Mouse (Mus musculus) inflammation-experienced regulatory T-cells, adult 6 months (primary cell): ENCODE data around the gene Tmcc3. TPM values are rescaled to one million over a fixed set of nuclear protein-coding genes. Genes with fewer than 3 reads are reported as not detected.

Source experiments
- ATAC-seq: one replicate; pipeline ENCODE4 v1.8.0; 2017
- polyA plus RNA-seq, 3 experiments: library from polyadenylated mRNA; unstranded; fragments of 100-300 nt; shearing (Covaris generic); gene quantifications; one replicate each; pipeline ENCODE4 v1.2.1; 2017

Gene Tmcc3
- polyA plus RNA-seq, 3 experiments from 2014 or later: 0.38 to 1.6 (median 1.0) TPM

DNA sequence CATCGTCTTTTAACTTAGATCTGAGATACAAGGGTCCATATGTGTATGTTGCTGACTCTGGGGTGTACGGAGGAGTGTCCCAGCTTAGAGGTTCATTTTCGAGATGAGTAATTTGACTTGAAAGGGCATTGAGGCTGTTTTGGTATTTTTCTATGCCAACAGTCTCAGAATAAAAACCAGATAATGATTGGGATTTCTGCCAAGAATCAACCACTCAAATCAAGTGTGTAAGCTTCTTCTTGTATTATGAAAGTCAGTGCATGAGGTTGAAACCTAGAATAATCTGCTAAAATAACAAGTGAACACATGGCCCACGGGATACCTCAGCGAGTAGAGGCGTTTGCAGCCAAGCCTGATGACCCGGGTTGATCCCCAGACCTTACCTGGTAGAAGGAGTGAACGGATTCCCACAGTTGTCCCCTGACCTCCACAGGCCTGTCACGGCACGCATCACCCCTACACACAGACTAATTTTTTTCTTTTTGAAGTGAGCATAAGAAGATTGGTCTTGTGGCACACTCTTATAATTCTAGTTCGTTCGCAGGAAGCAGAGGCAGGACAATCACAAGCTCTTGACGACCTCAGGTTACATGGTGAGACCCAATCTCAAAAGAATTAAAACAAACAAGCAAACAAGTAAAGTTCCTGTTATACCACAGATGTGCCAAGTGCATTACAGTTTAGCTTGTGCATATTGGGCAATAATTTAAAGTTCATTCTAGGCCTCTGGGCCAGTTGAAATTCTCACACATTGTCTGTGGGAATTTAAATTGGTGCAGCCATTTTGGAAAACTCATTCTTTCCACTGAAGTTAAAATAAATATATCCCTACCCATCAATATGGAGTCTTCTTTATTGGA is 165.8 kb downstream of the Tmcc3 start:
- no peak for ATAC-seq

DNA sequence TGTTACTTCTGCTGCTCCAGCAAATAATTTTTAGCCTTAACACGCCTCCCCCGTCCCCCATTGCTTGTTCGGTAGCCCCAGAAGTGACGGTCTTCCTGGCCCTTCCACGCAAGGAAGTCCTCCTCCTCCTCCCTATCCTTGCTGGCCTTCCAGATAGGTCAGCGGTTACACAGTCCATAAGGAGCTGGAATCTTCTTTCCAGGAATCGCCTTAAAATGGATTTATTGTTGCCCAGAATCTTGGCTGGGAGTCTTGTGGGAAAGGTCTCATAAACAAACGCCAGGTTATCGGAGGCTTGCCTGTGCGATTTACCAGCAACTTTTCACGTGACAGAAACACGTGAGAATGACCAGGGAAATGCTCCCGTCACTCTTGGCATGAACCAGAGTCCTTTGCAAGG is 167.9 kb downstream of the Tmcc3 start:
- ATAC-seq: no peak

DNA sequence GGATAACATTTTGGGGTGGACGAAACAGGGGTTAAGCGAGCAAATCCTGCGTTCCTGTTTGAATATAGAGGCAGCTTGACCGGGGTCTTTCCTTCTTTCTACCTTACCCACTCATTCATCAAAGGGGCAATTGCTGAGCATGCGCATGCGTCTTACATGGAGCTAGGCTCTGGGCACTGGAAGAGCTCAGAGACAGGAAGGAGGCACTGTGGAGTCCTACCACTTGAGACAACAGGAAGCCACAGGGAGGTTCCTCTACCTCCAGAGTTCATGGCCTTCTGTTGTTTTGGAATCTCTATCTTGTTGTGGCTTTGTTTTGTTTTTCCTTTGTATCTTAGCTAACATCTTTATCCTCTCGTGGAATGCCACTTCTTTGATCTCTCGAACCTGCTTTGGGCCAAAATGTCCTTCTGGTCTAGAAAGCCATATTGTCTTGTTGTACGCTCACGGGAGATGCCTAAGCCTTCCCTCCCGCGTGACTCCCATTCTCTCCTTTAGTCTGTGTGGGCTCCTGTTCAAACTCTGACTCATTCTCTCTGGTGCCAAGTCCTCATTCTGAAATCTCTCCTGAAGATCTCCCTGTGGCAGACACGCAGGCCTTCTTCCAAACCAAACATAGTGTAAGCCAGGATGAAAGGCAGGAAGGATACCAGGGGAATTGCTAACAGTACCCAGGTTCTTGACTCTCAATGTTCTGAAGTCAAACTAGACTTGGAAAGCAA is 168.8 kb downstream of the Tmcc3 start:
- ATAC-seq: no peak

DNA sequence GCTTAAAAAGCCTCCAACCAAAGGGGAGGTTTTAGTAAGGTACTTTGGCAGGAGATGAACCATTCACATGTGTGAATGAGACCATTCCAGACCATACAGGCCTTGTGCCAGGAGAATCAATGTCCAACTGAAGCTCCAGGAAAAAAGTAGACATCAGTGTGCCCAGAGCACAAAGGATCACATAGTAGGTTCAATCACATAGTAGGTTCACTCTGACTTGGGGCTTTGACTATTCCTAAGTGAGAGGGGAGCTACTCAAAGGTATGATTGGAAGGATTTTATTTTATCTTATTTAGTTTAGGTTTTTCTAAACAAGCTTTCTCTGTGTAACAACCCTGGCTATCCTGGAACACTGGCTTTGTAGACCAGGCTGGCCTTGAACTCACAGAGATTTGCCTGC is 169.9 kb downstream of the Tmcc3 start:
- no peak for ATAC-seq

DNA sequence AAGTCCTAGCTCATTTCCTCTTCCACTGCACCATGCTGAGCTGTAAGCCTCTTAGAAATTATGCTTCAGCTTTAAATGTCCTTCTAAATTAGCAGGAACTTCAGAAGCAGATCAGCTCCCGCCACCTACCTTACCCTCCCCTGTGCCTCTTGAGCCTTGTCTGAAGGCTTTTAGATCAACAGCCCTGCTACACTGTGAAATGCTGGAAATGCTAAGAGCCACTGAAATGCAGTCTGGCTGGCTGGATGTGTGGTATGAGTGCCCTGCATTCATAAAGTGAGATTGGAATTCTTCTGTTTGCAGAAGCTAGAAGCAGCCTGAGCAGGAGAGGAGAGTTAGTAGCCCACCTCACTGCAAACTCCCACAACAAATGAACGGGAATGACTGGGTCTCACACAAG is 174.4 kb downstream of the Tmcc3 start:
- ATAC-seq: no peak

DNA sequence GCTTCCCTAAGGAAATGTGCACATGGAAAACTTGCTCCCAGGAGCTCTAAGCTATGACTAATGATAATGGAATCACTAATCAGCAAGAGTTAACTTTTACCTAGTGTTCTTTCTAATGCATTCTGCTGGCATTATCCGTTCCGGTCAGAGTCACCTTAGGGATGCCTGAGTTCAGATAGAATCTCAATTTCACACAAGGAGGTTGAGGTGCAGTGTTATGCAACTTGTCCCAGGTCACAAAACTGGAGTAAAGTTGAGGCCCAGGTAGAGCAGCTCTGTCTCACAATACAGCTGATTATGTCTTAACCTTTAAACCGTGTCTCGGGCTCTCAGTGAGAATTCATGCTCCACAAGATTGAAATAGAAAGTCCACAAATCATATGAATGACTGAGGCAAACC is 177.8 kb downstream of the Tmcc3 start:
- no peak for ATAC-seq

DNA sequence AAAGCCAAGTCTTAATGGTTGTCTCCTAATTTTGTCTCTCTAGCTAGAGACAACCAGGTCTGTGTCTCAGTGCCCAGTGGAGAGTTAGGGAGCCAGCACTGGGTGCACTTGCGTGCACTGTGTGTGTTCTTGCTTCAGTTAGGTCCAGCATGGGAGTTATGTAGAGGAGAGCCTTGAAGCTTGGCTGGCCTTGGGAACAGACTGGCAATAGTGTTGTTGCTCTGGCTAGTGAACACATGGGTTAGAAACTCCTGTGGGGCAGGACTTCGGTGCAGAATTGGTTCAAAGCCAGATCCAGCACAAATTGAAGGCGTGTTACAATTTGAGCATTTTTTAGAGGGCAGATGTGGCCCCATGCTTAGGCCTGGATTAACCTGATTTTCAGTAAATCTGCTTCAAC is 179.3 kb downstream of the Tmcc3 start:
- no peak for ATAC-seq

DNA sequence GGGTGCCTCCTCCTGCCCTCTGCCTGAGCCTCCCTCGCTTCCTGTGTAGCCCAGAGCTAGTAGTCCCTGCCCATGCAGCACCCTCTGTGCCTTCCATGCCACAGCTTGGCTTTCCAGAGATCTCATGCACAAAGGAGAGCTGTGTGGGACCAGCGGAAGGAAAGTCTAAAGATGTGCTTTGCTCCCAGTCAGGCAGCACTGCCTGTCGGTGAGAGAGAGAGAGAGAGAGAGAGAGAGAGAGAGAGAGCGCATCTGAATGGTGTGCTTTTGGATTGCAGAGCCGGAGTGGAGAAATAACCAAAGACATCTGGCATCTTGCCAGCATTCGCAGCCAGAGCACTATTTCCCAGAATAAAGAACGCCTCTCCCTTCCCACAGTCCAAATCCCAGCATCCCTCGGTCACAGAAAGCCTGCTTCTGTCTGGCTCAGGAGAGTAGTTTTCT is 182.7 kb downstream of the Tmcc3 start:
- no peak for ATAC-seq

DNA sequence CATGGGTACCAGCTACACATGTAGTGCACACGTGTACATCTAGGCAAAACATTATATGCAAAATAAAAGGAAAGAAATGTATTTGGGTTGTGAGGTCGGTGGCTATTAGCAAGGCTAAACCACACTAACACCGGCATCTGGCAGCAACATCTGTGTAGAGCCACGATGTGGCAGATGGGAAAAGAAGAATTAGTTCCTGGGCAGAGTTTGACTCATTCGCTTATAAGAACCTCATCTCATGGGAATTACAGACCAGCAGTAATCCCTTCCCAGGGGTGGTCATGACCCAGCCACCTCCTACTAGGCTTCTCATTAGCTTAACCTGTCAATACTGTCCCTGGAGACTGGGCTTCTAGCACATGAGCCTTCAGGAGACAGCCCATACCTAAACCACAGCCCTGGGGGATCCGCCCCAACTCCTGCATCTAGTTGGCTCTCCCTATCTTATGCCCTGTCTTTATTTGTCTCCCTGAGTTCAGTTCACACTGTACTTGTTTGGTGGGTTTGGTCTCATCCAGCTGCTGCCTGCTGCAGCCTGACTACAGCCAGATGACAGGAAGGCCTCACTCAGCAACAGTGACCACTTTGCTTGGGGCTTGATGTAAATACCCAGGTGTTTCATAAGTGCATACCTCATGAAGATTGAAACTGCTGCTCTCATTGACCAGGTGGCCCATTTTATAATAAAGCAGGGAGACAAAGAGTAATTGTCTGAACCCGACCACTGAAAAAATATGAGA is 183.9 kb downstream of the Tmcc3 start:
- ATAC-seq: no peak

DNA sequence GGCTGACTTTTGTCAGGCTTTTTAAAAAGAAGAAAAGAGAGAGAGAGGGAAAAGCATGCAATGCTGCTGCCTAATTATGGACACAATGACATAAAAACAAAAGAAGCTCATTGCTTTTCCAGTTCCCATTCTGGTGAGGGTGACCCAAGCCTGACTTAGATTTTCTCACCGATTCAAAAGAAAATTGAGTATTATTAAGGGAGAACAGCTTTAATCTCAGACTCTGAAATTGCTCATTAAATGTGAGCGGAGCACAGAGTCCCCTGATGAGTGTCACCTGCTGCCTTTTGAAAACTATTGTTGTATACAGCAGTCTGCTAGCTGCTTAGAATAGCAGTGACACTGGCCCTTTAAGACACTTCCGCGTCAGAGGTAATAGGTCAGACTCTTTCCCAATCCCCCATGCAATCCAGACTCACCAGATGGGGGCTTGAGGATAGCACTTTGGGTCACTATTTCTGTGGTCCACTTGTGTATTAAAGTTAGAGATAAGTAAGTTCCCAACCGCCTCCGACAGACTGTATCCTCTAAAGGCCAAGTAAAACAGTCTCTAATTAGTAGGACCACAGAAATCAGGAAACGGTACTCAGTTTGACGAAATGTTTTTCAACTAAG is 185.2 kb downstream of the Tmcc3 start:
- no peak for ATAC-seq

DNA sequence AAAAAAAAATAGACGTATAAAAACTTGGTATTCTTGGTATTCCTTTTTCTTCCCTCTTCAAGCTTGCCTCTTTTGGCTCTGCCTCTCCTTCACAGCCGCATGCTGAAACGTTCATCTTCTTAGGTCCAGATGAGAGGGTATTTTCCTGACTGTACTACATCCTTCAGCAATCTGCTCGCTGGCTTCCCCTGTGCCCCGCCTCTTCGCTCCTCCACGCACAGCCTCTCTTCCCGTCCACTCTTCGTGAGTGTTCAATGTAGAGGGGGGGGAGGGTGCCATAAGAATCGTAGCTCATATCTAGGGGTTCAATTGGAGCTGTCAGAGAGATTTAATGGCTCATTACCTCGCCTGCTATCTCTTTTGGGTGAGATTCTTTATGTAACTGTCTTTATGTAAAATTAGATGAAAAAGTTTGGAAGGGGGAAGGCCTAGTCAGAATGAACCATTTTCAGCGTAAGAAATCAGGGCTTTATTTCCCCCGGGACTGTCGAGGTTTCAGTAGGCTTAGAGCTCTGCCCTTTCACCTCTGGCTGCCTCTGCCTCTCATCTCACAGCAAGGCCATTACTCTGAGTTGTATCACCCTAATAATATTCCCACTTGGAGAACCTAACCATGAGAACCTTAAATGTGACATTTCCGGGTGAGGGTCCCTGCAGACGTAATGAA is 188.6 kb downstream of the Tmcc3 start:
- ATAC-seq: no peak

DNA sequence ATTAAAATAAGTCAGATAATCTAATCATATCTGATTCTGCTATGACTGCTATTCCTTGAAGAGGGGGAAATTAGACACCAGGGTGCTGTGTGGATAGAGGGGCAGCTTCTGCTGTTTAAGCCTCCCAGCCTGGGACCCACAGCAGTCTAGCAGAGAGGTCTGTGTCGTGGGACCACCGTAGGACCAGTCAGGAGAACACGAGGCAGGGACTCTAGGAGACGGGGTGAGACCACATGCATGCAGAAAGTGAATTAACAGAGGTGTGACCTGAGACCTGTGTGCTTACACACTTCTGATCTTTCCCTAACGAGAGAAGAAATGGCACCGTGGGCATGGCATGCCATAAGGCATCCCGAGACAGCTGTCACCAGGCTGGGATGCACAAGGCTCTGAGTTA is 189.1 kb downstream of the Tmcc3 start:
- ATAC-seq: no peak

DNA sequence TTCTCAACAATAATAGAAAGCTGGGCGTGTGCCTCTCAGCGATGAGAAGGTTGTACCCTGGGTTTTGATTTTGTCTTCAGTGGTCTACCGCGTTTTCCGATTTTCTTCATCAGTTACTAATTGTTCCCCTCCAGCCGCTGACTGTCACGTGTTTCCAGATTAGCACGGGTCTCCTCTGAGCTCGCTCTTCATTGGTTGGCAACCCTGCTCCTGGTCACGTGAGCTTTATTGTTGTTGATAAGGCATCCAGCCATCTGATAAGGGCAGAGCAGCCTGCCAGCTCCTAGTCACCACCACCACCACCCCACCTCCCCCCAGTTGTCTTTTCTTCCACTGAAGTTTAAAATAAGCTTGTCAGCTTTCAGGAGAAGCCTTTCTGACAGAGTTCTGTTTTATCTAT is 190.0 kb downstream of the Tmcc3 start:
- ATAC-seq: no peak

DNA sequence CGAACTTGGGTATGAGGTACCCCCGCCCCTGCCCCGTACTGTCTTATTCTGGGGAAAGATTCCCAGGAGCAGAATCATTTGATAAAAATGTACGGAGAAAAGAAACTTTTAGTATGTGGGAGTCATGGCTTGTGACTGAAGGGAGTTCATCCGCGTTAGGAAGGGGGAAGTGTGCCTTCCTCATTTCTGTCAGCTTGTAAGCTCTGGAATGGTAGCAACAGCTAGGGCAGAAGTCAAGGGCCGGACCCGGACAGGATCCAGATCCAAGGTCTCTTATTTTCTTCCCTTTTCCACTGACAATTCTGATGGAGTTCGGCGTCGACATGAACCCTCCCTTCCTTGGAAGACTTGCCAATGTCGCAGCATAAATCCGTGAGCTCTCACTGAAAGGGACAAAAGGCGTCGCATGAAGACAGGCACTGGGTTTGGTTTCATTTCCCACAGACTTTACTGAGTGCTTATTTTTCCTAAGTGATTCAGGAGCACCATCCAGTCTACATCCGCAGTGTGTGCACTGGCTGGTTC is 193.6 kb downstream of the Tmcc3 start:
- ATAC-seq: no peak

DNA sequence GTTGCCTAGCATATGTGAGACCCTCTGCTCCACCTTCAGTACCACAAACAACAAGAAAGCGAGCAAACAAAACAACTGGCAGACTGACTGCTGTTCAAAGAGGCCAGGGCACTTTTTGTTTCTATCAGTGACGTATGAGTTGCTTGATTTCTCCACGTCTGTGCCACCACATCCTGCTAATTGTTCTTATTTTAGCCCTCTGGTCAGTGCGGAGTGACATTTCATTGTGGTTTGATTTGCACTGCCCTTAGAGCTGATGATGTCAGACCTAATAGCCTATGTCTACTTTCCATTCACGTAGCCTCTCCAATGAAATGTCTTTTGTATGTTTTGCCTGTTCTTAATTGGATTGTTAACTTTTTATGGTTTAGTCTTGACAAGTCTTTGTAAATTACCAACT is 197.1 kb downstream of the Tmcc3 start:
- ATAC-seq: no peak

DNA sequence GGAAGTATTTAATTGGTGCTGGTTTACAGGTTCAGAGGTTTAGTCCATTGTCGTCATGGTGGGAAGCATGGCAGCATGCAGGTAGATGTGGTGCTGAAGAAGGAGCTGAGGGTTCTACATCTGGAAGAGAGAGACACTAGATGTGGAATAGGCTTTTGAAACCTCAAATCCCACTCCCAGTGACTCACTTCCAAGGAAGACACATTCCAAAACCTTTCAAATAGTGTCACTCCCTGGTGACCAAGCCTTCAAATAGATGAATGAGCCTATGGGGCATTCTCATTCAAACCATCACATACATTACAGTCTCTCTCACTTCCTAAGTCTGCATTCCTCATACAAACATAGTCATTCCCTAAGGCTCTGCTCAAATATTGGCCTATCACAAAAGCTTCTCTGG is 201.0 kb downstream of the Tmcc3 start:
- ATAC-seq: no peak

DNA sequence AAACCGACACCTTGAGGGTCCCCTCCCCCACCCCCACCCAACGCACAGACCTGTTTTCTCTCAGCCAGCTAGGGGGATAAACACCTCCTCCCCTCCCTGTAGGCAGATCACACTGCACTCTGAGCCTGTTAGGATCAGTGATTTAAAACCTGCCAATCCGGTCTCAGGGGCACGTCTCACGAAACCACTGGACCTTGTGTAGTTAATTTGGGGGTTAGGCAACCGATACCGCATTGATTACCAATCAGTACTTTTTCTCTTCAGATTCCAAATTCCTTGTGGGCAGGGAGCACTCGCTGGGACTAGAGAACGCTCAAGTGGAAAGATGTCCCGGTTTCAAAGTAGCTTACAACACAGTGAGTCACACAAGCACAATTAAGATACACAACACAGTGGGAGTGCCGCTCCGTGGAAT is 202.3 kb downstream of the Tmcc3 start:
- ATAC-seq: no peak

DNA sequence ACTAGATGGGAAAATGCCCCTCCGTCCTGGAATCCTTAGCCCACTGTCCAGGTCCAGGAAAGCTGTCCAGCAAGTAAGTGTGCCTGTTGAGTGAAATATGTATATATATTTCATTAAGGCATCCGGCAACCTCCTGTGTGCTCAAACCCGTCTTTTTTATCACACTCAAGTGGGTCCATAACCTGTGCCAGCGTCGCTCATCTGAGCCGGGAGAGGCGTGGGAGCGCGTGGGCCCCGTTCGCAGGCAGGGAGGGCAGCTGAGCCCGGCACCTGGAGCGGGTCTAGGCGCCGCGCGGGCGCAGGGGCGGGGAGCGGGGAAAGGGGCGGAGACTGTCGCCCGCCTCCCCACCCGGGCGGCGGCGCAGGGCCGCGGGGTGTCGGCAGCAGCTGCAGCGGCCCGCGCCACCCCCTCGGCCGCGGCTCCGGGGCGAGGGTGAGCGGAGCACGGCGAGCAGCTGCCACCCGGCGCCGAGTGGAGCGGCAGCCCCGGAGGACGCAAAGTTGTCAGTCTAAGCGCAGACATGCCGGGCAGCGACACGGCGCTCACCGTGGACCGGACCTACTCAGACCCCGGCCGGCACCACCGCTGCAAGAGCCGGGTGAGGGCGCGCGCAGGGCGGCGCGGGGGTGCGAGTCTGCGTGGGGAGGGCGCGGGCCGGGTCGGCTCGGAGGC is 202.9 kb downstream of the Tmcc3 start:
- ATAC-seq: peak; percentile 80

DNA sequence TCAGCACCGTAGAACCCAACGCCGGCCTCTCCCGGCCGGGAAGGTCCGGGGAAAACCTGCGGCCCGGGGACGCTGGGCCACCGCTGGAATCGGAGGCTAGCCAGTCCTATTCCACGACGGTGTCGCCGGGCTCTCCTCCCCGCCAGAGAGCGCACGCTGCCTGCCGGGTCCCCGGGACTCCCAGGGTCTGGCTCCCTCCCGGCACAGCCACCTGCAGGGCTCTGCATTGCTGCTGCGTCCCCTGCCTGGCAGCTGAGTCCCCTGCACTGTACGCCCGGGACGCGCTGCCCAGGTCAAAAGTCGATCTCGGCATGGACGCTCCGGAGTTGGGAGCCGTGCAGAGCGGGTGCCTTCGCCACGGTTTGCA is 203.4 kb downstream of the Tmcc3 start:
- ATAC-seq: peak; percentile 48

DNA sequence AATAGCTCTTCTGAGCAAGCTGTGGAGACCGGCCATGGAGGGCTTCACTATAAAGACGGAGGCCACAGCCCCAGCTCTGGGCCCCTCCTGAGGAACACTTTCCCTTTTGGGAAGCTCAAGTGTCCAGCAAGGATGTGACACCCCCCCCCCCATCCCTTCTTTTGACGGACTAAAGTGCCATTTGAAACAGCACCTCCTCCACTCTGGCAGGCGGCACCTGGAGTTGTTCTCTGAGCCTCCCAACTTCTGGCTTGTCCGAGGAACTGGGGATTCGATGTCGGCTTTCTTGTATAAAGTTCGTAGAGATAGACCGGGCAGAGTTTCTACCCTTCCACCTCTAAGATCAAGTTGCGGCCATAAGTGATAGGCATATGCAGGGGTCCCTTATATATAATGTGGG is 203.8 kb downstream of the Tmcc3 start:
- no peak for ATAC-seq

DNA sequence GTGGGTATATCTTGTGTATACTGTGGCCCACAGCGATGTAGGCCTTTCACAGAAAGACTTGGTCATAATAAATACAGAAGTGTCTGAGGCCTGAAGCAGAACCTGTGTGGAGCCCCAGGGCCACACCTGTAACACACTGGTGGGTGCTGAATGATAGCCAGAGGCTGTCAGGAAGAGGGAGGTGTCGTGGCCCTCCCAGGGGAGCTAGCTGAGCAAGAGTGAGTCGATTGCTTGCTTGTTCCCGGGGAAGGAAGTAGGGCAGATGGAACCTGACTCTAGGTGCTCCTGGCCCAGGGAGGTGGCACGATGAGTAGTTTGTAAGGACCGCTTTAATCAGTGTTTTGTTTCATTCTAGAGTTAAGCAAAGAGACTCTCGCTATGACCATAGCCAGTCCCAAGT is 208.1 kb downstream of the Tmcc3 start:
- ATAC-seq: no peak
